Mouse (Mus musculus): ENCODE measurements around the gene Nid1.
"Not testable (repeated sequence)": the region's sequence is repeated elsewhere in the genome, so short reads cannot be mapped to it uniquely, and the experiment has no call there.

The Nid1 gene

GRCm38 (mm10) chr13:13453332-13453731 lies 16.0 kb downstream of the Nid1 start:
- DNase-seq (ENCODE audit: inconsistent age in 2 of 2, low spot score in 1 of 2) = not testable (repeated sequence)

- DNase-seq (ENCODE audit: inconsistent age in 2 of 2, low spot score in 1 of 2) = not testable (repeated sequence)
Measured at GRCm38 (mm10) chr13:13454249-13454648, 16.9 kb downstream of the Nid1 start.

- not testable (repeated sequence) for DNase-seq (ENCODE audit: inconsistent age in 2 of 2, low spot score in 1 of 2)
Measured at GRCm38 (mm10) chr13:13455632-13456492, 18.5 kb downstream of the Nid1 start.

GRCm38 (mm10) chr13:13458138-13458737 lies 20.9 kb downstream of the Nid1 start:
- no peak for DNase-seq (ENCODE audit: inconsistent age in 2 of 2, low spot score in 1 of 2)

- DNase-seq (ENCODE audit: inconsistent age in 2 of 2, low spot score in 1 of 2) = no peak
Measured at GRCm38 (mm10) chr13:13460521-13461138, 23.3 kb downstream of the Nid1 start.

GRCm38 (mm10) chr13:13461446-13462192 lies 24.3 kb downstream of the Nid1 start:
- DNase-seq (ENCODE audit: inconsistent age in 2 of 2, low spot score in 1 of 2) = no peak

- no peak for DNase-seq (ENCODE audit: inconsistent age in 2 of 2, low spot score in 1 of 2)
Measured at GRCm38 (mm10) chr13:13463949-13464348, 26.6 kb downstream of the Nid1 start.

- DNase-seq (ENCODE audit: inconsistent age in 2 of 2, low spot score in 1 of 2) = not testable (repeated sequence)
Measured at GRCm38 (mm10) chr13:13467249-13467648, 29.9 kb downstream of the Nid1 start.

- DNase-seq (ENCODE audit: inconsistent age in 2 of 2, low spot score in 1 of 2) = no peak
Measured at GRCm38 (mm10) chr13:13468513-13468912, 31.2 kb downstream of the Nid1 start.

- DNase-seq (ENCODE audit: inconsistent age in 2 of 2, low spot score in 1 of 2) = no peak
Measured at GRCm38 (mm10) chr13:13471334-13471757, 34.0 kb downstream of the Nid1 start.

- DNase-seq (ENCODE audit: inconsistent age in 2 of 2, low spot score in 1 of 2) = not testable (repeated sequence)
Measured at GRCm38 (mm10) chr13:13474464-13474863, 37.1 kb downstream of the Nid1 start.

- DNase-seq (ENCODE audit: inconsistent age in 2 of 2, low spot score in 1 of 2) = no peak
Measured at GRCm38 (mm10) chr13:13474991-13475390, 37.6 kb downstream of the Nid1 start.

- DNase-seq (ENCODE audit: inconsistent age in 2 of 2, low spot score in 1 of 2) = no peak
Measured at GRCm38 (mm10) chr13:13476568-13476967, 39.2 kb downstream of the Nid1 start.

- DNase-seq (ENCODE audit: inconsistent age in 2 of 2, low spot score in 1 of 2) = no peak
Measured at GRCm38 (mm10) chr13:13477046-13477445, 39.7 kb downstream of the Nid1 start.

GRCm38 (mm10) chr13:13479986-13480385 lies 42.6 kb downstream of the Nid1 start:
- DNase-seq (ENCODE audit: inconsistent age in 2 of 2, low spot score in 1 of 2) = no peak

- no peak for DNase-seq (ENCODE audit: inconsistent age in 2 of 2, low spot score in 1 of 2)
Measured at GRCm38 (mm10) chr13:13481033-13481432, 43.7 kb downstream of the Nid1 start.

GRCm38 (mm10) chr13:13481875-13482674 lies 44.7 kb downstream of the Nid1 start:
- no peak for DNase-seq (ENCODE audit: inconsistent age in 2 of 2, low spot score in 1 of 2)

GRCm38 (mm10) chr13:13484351-13484751 lies 47.0 kb downstream of the Nid1 start:
- no peak for DNase-seq (ENCODE audit: inconsistent age in 2 of 2, low spot score in 1 of 2)

- DNase-seq (ENCODE audit: inconsistent age in 2 of 2, low spot score in 1 of 2) = no peak
Measured at GRCm38 (mm10) chr13:13484883-13485282, 47.5 kb downstream of the Nid1 start.

- DNase-seq (ENCODE audit: inconsistent age in 2 of 2, low spot score in 1 of 2) = no peak
Measured at GRCm38 (mm10) chr13:13485682-13486081, 48.3 kb downstream of the Nid1 start.

Measured in adrenal gland, adult (tissue).